Mouse (Mus musculus) embryo, embryonic 11.5 days (tissue): ENCODE measurements around the gene Lypd5.

Experiments used
- DNase-seq: peaks from one replicate; pipeline ENCODE4 v3.0.0-alpha.2; 2012; ENCODE audit warnings: low read depth, low spot score

Gene Lypd5

DNA sequence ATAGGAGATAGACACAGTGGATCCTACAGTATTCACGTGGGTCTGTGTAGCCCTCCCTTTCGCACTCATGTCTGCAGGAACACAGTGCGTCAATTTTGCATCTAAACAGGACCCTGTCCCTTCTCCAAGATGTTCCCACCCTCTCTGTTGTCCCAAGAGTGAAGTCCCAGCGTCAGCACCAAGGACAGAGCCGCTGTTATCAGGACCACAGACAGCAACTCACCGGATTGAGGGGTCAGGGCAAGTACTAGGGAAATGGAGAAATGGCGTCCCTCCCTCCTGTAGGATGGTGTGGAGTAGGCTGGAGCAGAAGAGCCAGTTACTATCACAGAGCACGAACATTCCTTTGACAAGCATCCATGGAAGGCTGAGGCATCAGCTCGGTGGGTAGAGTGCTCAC lies 10.3 kb downstream of the Lypd5 start:
- no peak for DNase-seq

DNA sequence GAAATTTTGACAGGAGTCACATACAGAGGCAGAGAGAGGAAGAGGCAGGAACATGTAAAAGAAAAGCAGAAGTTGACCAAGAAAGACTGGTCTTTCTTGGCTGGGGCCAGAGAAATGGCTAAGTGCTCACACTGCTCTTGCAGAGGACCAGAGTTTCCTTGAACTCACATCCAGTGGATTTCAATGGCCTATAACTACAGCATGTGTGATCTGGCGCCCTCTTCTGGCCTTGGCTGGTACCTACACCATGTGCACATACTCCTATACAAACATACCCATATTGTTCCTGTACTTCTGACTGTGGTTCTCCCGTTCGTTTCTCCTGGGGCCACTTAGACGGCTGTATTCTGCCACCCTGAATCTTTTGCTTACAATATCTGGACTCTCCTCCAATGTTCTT lies 12.0 kb downstream of the Lypd5 start:
- DNase-seq = no peak

DNA sequence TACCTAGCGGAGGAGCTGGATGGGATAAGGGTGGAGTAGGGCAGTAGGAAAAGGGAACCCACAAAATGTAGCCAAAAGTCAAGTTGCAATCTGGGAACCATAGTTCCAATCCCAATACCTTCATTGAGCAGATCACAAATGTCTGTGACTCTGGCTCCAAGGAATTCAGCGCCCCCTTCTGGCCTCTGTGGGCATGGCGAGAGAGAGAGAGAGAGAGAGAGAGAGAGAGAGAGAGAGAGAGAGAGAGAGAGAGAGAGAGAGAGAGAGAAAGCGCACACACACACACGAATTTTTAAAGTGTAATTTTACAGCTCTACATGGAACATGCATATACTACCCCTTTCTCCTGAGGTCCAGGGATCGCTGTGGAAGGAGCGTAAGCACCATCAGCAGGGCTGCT lies 14.2 kb downstream of the Lypd5 start:
- DNase-seq = no peak

GRCm38 (mm10) chr7:24364827-24365226 lies 15.8 kb downstream of the Lypd5 start:
- peak; percentile 80 for DNase-seq

GRCm38 (mm10) chr7:24365258-24366014 lies 16.4 kb downstream of the Lypd5 start:
- no peak for DNase-seq

GRCm38 (mm10) chr7:24366716-24367632 lies 18.0 kb downstream of the Lypd5 start:
- no peak for DNase-seq

DNA sequence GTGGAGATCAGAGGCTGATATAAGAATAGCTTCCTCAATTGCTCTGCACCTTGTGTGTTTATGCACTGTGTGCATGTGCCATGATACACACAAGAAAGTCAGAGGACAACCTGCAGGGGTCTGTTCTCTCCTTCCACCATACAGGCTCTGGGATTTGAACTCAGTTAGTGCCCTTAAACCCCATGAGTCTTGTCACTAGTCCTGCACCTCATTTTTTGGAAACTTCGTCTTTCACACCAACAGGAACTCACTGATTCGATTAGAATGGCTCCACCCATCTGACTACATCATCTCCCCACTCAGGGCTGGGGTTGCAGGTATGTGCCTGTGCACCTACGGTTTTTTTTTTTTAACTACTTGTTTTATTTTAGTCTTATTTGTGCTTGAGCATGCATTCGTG lies 19.2 kb downstream of the Lypd5 start:
- no peak for DNase-seq

- no peak for DNase-seq
Measured at GRCm38 (mm10) chr7:24368946-24369345, 19.9 kb downstream of the Lypd5 start.

DNA sequence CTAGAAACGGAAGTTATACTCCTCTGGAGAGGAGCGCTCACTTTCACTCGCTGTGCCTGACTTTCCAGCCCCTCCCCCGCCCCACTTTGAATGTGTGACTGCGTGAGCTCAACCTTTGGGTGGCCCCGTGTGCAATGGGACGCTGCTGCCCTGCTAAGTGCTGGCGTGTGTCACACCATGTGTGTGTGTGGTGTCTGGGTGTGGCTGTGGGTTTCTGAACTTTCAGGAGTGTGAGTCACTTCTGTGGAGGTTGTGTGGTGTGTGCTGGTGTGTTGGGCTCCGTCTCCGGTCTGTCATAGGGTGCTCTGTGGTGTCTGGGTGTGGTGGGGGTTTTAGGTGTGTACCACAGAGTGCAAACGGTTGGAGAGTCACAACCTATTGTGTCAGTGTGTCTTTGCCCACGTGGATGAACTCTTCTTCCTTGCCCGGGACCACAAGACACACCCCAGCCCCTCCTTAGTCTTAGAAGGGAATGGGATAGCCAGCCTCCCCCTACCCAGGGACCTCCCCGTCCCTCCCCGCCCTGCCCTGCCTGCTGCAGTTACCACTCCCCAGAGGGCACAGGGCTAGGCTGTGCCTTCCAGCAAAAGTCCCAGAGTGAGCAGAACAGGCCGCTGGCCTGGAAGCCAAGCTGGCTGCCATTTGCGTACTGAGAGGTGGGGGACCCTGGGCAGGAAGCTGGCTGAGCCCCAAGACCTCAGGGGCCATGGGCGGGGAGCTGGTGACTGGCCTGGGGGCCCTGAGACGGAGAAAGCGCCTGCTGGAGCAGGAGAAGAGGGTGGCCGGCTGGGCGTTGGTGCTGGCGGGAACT lies 20.9 kb downstream of the Lypd5 start, which contains the start of gene Kcnn4:
Kcnn4 (plus strand) TSS at position 533 of the 811 bp plus-strand sequence.
- no peak for DNase-seq

- no peak for DNase-seq
Measured at GRCm38 (mm10) chr7:24371012-24371808, 22.2 kb downstream of the Lypd5 start.

- no peak for DNase-seq
Measured at GRCm38 (mm10) chr7:24371809-24372145, 22.8 kb downstream of the Lypd5 start.

DNA sequence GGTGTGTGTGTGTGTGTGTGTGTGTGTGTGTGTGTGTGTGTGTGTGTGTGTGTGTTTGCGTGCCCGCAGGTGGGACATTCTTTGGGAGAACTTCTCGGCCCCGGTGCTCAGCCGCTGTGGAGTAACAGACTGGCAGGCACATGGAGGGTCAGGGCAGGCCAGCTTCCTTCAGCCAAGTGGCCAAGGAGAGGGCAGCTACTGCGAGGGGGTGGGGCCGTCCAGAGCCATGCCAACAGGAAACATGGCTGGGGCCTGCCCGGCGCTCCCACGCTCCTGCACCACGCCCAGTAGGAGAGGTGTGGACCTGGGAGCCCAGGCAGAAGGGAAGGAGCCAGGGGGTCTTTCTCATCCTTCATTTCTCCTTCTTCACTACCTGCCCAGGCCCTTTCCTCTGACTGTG lies 23.3 kb downstream of the Lypd5 start:
- DNase-seq = no peak

DNA sequence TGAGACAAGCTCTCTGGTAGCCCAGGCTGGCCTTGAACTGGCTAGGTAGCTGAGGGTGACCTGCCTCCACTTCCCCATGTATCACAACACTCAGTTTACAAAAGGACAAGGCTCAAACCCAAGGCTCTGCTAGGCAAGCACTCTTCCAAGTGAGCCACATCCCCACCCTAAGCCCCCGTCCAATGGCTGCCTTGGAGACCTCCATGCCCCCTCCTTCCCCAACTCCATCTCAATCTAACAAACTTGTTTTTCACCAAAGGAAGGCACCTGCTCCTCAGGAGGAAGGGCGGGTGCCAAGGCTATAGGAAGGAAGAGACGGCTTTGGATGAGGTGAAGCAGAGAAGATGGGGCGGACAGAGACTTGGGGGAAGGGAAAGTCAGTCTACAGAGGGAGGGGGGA lies 23.8 kb downstream of the Lypd5 start:
- no peak for DNase-seq

DNA sequence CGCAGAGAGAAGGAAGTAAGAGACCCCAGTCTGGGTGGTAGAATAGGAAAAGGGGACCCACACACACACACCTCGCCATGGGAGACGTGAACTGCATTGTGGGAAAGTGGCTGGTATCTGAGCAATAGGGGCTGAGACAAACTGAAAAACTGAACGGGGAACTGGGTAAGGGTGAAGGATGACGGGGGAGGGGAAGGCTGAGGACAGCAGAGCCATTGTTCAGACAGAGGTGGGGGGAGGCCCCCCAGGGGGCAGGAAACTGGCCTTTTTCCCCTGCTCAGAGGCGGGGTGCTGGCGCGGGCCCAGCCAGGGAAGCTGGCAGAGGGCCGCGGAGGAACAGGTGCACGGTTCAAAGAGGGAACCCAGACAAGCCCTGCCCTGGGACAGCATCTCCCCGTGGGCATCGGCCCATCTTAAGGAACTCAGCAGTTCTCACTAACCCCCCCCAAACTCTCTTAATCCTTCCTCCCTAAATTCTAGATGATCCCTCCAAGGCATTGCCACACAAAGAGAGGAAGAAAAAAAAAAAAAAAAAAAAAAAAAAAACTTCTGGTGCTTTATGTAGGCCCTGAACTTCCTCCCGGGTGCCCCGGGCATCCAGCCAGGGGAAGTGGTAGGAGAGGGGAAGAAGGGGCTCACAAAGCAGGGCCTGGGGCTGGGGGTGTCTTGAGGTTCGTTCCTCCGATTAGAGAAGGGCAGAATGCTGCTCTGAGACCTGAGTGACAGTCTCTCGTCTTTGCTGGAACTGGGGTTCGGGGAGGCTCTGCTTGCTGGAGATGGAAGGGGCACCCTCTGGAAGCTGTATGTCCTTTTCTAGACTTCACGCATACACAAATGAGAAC lies 24.8 kb downstream of the Lypd5 start:
- no peak for DNase-seq

DNA sequence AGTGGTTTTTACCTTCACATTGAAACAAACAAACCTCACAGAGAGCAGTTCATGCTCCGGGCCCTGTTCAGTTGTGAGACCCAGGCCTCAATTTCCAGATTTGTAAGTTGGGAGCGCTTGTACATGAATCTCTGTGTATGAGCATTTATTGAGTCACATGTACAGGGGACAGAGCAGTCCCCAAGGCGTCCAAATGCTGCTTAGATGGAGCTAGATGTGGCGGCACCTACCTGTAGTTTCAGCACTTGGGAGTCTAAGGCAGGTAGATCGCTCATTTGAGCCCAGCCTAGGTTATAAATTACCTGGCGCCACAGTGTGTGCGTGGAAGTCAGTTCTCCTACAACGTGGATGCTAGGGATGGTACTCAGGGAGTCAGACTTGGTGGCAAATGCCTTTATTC lies 27.5 kb downstream of the Lypd5 start:
- no peak for DNase-seq

DNA sequence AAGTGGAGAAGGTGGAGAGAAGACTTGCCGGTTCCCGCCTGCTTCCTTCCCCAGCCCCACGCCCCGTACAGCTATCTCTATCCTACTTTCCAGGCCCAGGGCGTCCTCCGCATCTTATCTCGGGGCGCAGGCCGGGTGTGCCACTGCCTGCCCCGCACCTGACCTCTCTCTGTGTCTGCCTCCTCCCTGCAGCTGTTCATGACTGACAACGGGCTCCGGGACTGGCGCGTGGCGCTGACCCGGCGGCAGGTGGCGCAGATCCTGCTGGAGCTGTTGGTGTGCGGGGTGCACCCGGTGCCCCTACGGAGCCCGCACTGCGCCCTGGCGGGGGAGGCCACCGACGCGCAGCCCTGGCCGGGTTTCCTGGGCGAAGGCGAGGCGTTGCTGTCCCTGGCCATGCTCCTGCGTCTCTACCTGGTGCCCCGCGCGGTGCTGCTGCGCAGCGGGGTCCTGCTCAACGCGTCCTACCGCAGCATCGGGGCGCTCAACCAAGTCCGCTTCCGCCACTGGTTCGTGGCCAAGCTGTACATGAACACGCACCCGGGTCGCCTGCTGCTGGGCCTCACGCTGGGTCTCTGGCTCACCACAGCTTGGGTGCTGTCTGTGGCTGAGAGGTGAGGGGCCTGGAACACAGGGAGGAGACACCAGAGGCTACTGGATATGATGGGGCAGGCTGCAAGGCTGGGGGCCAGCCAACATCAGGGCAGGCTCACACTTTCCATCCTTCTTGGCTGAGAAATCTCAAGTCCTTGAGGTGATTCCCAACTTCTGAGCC lies 28.3 kb downstream of the Lypd5 start:
- DNase-seq = no peak

DNA sequence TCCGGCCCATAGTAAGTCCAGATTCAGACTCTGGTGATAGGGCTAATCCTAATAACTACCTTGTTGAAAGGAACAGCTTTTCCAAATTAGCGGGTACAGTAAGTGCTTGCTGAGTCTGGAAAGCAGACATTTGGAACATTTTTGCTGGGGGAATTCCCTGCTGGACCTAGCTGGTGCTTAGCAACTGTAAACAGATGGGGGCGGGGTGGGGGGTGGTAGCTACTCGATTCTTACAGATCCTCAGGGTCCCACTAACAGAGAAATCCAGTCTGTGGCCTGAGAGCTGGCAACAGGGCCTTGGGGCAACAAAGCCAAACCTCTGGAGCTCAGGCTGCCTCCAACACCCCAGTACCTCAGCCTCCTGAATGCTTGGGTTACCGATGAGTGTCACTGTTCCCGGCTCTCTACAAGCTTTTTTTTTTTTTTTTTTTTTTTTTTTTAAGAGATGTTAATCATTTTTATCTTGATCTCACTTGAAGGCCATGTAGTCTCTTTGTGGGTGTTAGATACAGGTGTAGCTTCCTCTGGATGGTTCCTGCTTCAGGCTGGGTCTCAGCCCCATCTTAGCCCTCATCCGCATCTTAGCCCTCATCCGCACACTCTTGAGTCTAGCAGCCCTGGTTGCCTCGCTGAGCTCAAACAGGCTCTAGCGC lies 29.2 kb downstream of the Lypd5 start:
- DNase-seq = no peak

- no peak for DNase-seq
Measured at GRCm38 (mm10) chr7:24379934-24380333, 30.9 kb downstream of the Lypd5 start.

- DNase-seq = no peak
Measured at GRCm38 (mm10) chr7:24380370-24380769, 31.4 kb downstream of the Lypd5 start.
